Mouse (Mus musculus) brain, embryonic 14.5 days (tissue): ENCODE data around the gene Gnai2.

Source experiments
- CTCF ChIP-seq: fragments of 200-500 bp; IDR thresholded peaks from 2 replicates; pipeline ENCODE4 v1.5.1; 2012; ENCODE audit warnings: inconsistent platforms, mild to moderate bottlenecking, moderate library complexity, borderline replicate concordance; ENCODE audit not compliant: insufficient read depth, insufficient read length; ENCODE audit errors: extremely low read depth
- POLR2A ChIP-seq: fragments of 200-500 bp; IDR thresholded peaks from 2 replicates; pipeline ENCODE4 v1.6.1; 2012; ENCODE audit warnings: mild to moderate bottlenecking, inconsistent platforms, borderline replicate concordance; ENCODE audit not compliant: poor library complexity, insufficient read depth, insufficient read length, severe bottlenecking; ENCODE audit errors: extremely low read depth

- TF ChIP-seq POLR2A: no peak
- no peak for TF ChIP-seq CTCF
Observed at GRCm38 (mm10) chr9:107682405-107682804, 47.2 kb upstream of the Gnai2 start.
